Mouse (Mus musculus): Measurements from ENCODE around the gene Nup50. TPM values are rescaled to one million over a fixed set of nuclear protein-coding genes. Genes with fewer than 3 reads are reported as not detected.
A peak's percentile ranks its signal among the peaks of the same experiment; 100 is the strongest.

Nup50 gene
- total RNA-seq, 2 experiments from 2014 or later, result 32.5 to 34.5 TPM

DNA sequence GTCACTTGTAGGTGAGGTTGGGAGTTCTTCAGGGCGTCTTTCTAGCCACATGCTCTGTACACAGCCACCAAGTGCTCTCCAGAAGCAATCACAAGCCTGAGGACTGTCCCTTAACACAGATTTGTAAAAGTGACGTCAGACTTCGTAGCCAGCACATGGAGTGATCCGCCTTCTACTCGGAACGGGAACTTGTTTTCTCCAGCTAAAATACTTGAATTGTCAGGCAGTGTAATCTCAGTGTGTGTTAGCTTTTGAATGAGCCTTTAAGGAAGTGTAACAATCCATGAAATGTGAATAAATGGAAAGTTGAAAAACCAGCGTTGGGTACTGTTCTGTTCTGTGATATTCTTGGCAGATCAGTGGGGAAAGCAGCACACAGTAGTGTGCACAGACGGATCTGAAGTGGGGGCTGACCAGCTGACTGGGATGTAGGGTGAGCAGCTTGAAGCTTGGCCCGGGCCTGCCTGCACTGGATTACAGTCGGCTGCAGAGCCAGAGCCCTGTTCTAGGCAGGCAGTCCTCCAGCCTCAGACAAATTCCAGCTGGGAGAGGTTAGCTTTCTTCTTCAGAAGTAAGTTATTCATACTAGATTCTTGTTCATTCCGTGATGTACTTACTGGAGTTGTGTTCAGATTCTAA, 19.6 kb downstream of the Nup50 start:
- peak in 1 of 2 experiments; percentile 82 for DNase-seq (ENCODE audit: low spot score in 2 of 2)
- intact Hi-C loops (cut with DNase I), result no loop called here

DNA sequence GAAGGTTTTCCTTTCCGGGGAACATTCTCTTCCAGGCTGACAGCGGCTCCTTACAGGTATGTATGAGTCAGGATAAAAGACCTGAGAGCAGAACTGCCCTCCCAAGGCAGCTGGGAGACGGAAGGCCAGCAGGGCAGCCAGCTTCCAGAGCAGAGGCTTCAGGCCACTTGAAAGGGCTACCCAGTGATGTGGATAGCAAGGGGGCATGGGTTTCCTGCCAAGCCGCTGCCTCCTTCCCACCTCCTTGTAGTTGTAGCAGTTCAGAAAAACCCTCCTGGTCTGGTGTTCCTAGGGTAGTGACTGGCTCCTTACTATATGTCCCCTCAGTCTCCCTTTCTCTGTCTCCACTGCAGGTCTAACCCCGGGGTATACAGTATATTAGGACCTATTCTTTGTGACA, 21.1 kb downstream of the Nup50 start:
- intact Hi-C loops (cut with DNase I), result no loop called here
- no peak for DNase-seq (ENCODE audit: low spot score in 2 of 2)

DNA sequence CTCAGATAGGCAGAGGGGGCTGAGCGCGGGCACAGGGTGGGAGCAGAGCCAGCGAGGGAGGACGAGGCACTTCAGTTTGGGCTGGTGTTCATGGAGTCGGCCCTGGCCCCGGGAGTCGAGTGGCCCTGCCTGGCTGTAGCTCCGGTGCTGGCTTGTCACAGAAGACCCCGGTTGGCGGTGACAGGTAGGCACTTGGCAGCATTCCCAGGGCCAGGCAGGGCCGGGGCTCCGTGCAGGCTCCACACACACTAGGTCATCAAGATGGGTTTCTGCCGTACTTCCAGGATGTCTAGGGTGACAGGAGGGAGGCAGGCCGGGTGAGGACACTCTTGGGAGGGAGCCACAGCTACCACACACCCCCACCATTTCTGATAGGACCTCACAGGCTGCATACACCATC, 25.8 kb downstream of the Nup50 start:
- DNase-seq (ENCODE audit: low spot score in 2 of 2), result no peak
- intact Hi-C loops (cut with DNase I), result no loop called here

DNA sequence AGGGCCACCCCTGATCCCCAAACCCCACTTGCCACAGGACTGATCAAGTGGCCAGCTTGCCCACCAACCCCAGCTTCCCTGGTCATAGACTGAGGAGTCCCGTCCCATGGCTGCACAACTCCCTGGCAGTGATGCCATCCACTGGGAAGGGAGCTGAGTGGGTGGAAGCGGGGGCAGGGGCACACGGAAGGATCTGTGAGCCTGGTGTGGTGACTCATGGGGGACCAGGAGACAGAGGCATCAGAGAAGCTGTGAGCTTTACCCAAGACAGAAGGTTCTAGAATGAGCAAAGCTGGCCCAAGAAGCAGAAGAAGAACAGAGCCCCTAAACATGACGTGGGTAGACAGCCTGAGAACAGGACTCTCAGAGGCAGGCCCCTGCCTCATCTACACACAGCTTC, 26.8 kb downstream of the Nup50 start:
- peak; percentile 49 to 85 for DNase-seq (ENCODE audit: low spot score in 2 of 2)
- intact Hi-C loops (cut with DNase I), result no loop called here

DNA sequence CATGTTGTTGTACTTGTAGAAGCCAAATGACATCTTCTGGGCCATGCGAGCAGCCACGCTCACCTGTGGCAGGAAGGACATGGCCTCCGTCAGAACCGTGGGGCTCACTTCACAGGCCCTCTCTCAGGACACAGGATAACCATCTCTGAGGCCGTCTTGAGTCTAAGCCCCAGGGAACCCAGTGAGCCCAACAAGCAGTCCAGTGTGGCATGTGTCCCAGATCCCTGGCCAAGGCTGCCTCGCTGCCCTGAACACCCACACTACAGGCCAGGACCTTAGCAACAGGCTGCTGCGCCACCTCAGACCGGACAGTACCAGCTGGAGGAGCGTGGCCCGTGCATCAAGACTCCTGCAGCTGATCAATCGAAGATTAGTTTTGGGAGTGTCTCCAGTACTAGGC, 30.0 kb downstream of the Nup50 start:
- intact Hi-C loops (cut with DNase I), result no loop called here
- DNase-seq (ENCODE audit: low spot score in 2 of 2), result no peak

DNA sequence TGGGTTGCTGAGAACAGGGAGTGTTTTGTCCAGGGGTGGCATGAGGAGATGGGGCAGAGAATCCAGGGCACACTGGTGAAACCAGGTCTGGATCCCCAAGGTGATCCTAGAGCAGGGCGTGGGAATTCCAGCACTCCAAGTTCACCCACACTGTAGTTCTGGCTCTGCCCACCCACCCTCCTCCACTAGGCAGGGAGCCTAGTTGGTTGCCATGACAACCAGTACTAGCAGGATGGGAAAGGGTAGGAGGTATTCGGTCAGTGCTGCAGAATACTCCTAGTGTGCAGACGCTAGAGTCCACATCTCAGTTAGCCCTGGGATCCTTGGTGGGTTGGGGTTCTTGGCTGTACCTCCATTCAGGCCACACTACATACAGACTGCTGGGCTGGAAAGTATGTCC, 34.6 kb downstream of the Nup50 start:
- peak; percentile 66 to 86 for DNase-seq (ENCODE audit: low spot score in 2 of 2)
- intact Hi-C loops (cut with DNase I), result loop anchor here (5.0 kb wide), 1 partner anchor 39 kb away; no protein-coding TSS in a partner anchor

DNA sequence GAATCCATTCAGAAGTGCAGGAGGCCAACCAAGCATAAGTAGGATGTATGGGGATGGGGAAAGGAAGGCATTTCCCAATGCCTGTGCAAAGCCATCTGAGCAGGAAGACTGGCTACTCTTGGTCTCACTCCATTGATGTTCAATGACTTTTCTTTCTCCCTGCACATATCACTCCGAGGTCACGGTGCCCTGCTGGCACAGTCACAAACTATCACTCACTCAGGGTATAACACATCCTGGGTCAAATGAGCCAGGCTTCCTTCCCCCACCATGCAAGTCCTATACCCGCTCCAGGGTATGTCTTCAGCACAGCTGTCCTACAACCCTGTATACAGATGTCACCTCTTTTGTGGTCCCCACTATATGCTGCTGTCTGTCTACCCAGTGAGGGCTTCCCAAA, 35.1 kb downstream of the Nup50 start:
- intact Hi-C loops (cut with DNase I), result loop anchor here (5.0 kb wide), 1 partner anchor 39 kb away; no protein-coding TSS in a partner anchor
- no peak for DNase-seq (ENCODE audit: low spot score in 2 of 2)

DNA sequence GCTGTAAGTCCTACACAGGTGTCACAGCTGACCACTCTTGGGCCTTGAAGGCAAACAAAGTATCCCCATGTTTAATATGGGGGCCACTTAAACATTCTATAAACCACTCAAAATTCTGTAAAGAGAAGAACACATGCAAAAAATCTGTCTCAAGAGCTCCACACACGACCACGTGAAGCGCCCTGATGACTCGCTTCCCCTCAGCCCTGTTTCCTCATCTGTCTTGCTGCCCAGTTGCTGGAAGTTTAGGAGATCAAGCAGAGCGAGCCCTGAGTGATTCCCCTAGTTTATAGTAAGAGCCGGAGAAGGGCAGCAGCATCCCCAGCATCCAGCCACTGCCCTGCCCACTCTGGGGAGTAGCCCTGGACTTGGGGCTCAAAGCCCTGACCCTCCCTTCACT, 36.7 kb downstream of the Nup50 start:
- intact Hi-C loops (cut with DNase I), result loop anchor here (2.0 to 5.0 kb wide), 2 partner anchors 27 to 37 kb away; no protein-coding TSS in a partner anchor
- no peak for DNase-seq (ENCODE audit: low spot score in 2 of 2)

DNA sequence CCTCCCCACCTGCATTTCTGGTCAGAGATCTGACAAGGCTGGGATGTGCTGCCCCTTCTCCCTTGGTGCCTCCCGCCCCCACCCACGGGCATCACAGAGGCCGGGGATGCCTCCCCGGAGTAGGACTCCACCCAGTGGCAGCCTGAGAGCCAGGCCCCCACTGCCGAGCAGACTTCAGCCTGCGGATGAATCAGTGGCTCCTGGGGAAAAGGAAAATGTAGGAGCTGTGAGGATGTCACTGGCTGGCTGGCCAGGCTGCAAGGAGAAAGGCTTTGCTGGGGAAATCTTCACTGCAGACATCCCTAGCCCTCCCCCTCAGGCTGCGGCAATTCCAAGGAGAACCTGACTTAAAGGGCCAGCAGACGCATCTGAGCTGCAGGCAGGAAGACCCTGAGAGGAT, 37.5 kb downstream of the Nup50 start:
- intact Hi-C loops (cut with DNase I), result loop anchor here (2.0 kb wide), 1 partner anchor 26 kb away; no protein-coding TSS in a partner anchor

DNA sequence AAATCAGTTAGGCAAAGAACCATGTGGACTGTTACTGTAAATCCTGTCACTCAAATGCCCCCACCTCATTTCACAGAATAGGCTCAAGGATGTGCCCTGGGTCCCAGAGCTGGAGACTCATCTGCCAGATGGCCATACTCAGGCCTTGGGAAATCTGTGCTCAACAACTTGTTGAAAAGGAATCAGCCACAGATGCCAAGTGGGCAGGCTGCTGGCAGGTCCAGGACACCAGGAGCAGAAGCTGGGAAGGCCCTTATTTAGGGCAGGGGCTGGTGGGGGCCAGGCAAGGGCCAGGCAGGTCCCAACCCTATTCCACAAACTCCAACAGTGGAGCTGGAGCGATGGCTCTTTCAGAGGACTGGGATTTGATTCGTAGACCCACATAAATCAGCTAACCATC, 39.3 kb downstream of the Nup50 start:
- intact Hi-C loops (cut with DNase I), result no loop called here

More for the DNA sequence above, 37.5 kb downstream of the Nup50 start:
- peak; percentile 74 to 93 for DNase-seq (ENCODE audit: low spot score in 2 of 2)

DNA sequence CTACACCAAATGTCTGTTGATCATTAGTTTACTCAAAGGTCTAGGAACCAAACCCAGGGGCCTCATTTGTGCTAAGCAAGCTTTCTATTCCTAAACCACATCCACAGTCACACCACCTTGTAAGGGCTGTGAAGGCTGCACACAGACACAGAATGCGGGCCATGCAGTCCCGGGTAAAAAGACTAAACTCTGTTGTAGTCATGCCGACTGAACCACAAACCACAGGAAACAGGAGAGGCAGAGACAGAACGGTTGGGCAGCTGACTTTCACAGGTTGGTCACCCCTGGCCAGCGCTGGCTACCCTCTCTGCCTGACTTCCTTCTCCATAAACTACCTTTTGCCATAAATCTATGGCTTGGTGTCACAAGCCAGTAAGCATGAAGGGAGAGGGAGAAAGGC, 41.6 kb downstream of the Nup50 start:
- DNase-seq (ENCODE audit: low spot score in 2 of 2), result no peak
- intact Hi-C loops (cut with DNase I), result no loop called here

More for the DNA sequence above, 39.3 kb downstream of the Nup50 start:
- no peak for DNase-seq (ENCODE audit: low spot score in 2 of 2)

DNA sequence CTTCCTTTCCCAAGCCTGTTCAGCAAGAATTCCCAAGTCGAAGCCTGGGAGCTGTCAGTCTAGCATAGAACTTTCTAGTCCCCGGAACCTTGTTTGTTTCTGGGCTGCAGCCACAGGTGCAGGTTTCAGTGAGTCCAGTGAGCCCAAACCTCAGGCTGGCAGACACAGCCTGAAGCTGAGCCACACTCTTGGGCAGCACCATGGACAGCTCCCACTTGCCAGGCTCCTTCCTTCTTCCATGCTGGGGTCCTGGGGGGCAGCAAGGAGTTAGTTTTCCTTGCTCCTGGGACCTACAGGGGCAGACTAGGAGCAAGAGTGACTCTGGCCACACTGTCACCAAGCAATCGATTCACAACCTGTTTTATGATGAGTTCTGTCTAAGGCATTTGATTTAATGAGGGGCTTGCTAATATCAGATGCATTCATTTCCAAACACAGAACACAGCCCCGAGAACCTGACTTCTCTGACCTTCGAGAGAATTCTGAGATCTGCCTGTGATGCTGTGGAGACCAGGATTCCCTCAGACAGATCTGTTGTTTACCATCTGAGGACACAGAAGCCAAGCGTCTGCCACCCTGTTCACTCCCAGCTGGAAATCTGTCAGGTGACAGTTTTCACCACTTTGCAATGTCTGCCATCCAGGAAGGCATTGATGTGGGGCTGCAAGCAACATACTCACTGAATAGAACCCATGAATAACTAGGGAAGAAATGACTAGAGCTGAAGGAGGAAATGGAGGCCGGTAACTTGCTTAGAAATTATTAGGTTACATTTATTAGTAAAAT, 42.6 kb downstream of the Nup50 start:
- DNase-seq (ENCODE audit: low spot score in 2 of 2), result no peak
- intact Hi-C loops (cut with DNase I), result no loop called here

DNA sequence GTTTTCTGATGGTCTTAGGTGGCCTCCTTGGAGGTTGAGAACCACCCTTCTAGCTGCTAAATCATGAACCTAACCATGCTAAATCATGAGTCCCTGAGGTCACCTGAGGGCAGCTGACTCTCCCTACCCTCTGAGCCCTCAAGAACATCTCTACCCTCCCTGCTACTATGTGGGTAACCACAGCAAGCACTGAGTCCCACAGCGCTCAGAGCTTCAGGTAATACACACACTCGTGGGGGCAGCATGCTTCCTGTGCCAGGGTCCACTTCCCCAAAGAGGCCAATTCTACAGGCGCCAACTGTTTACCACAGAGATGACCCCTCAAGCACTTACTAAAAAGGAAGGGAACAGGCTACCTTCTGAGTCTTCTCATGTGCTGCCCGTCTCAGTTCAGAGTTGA, 45.3 kb downstream of the Nup50 start:
- intact Hi-C loops (cut with DNase I), result no loop called here
- DNase-seq (ENCODE audit: low spot score in 2 of 2), result no peak

DNA sequence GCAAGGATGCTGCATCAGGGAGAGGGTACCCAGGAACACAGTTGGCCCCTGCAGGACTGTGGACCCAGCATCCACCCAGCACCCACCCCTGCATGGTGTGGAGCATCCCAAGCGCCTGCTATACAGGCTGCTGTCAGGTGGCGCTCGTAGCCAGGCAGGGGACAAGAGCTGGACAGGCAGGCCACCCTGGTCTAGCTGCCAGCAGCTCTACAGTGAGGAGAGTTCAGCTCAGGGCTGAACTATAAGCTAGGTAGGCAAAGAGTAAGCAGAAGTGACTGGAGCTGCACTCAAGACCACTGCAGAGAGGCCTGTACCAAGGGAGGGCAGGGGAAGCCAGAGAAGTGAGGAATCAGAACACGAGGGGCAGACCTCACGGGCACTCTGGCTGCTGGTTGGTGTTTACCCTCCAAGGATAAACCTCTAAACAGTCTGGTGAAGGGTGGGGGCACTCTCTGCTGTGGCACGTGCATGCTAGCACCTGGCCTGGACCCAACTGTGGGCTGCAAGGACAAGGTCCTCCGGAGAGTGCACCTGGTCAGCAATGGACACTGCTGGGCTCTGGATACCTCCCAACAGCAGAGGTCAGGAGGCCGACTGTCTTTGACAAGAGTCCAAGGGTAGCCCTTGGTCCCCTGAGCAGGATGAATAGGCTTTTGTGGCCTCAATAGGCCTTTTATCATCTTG, 49.8 kb downstream of the Nup50 start:
- intact Hi-C loops (cut with DNase I), result no loop called here
- DNase-seq (ENCODE audit: low spot score in 2 of 2), result no peak

DNA sequence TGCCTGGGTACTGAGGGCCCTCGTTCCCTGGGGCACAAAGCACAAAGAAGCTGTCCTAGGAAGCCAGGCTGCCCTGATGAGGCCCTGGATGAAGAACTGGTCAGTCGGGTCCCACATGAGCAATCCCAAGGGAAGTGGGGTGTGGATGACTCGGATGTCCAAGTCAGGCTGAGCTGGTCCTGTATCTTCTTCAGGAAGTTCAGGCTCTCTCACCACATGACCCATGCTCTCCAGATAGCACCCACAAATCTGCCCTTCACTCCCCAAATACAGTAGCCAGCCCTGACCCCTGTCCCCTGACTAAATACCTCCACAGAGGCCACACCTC, 50.3 kb downstream of the Nup50 start:
- peak in 1 of 2 experiments; percentile 59 for DNase-seq (ENCODE audit: low spot score in 2 of 2)
- intact Hi-C loops (cut with DNase I), result no loop called here

DNA sequence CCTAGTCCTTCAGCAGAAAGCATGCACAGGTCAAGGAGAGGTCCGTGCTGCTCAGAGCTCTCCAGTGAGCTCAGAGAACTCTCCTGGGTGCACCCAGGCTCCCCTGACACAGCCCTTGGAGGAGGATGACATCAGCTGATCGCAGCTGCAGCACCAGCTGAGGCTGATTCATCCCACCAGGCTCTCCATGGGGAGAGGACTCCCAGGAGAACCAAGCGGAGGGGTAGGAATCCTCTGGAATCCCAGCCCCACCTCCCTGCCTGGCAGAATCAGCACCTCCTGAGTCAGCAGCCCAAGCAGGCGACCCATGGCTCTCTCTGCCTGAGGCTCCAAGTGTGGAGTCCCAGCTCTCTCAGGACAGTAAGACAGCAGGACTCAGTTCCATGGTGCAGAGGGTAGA, 52.5 kb downstream of the Nup50 start:
- DNase-seq (ENCODE audit: low spot score in 2 of 2), result peak; percentile 73 to 92
- intact Hi-C loops (cut with DNase I), result no loop called here

DNA sequence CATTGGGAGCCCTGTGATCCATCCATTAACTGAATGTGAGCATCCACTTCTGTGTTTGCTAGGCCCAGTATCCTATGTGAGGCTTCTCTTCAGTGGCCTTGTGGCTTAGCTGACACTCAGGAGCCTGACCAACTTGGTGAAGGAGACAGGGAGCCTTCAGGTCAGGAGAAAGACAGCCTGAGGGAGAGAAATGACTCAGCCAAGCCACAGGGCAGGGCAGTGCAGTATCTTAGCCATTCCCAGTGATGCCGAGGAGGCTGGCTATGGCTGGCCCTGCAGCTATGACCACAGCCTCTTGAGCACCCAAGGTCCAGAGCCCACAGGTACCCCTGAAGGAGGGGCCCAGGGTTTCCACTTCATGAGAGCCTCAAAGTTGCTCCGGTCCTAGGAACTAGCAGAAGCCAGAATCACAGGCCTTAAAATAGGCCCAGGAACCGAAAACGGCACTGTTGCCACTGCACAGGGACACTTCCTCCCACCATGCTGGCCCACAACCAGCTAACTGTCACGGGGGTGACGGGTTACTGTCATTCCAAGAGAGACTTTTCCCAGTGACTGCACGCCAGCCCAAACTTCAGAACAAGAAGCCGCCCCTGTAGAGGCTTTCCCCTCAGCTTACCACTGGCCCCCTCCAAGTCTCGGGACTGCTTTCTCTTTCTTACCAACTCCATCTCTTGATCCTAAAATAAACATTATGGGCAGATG, 58.5 kb downstream of the Nup50 start:
- intact Hi-C loops (cut with DNase I), result no loop called here
- peak in 1 of 2 experiments; percentile 65 for DNase-seq (ENCODE audit: low spot score in 2 of 2)

DNA sequence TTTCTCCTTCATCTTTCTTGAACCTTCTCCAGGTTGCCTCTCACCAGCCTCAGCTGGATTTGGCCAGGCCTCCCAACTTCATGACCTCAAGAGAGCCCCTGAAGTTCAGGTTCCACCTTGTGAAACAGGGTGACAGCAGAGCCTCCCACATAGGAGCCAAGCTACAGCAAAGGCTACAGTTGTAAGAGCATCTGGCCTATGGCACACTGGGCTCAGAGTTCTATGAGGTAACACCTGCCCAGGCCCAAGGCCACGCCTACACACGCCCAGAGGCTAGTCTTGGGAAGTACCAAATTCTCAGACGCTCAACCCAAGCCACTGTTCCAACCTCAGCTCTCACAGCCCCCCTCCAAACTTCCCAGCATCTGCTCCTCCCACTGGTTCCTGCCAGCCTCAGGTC, 59.7 kb downstream of the Nup50 start:
- intact Hi-C loops (cut with DNase I), result no loop called here
- no peak for DNase-seq (ENCODE audit: low spot score in 2 of 2)

DNA sequence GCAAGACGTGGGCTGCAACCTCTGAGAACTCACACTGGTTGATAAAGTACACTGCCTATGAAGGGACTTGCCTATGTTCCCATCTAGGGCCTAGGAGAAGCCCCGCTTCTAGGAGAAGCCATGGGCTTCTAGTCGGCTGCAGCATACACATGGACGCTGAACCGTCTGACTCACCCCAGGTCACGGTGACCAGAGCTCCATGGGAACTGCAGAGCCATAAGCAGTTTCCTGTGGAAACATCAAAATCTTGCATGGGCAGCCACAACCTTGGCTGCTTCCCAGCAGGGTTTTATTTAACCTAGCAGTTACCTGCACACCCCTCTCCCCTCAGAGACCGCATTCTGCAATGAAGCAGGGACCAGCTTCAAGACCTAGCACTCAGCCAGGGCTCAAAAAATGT, 60.5 kb downstream of the Nup50 start:
- DNase-seq (ENCODE audit: low spot score in 2 of 2), result no peak
- intact Hi-C loops (cut with DNase I), result no loop called here
